Mouse (Mus musculus): Measurements from ENCODE around the gene Clip2. TPM values are rescaled to one million over a fixed set of nuclear protein-coding genes. Genes with fewer than 3 reads are reported as not detected.

The Clip2 gene
- total and polyA plus RNA-seq, 3 experiments = 5.4 to 16.7 (median 8.7) TPM

GRCm38 (mm10) chr5:134546790-134547189 lies 5.4 kb downstream of the Clip2 start:
- dilution Hi-C loops (cut with MboI; ENCODE audit: extremely low pct_ligation_motif_present, extremely low pct_unique_long_range_greater_than_20kb, low sequenced_read_pairs) (no loop called here), in situ Hi-C loops (cut with MboI; ENCODE audit: low pct_ligation_motif_present, low pct_unique_long_range_greater_than_20kb, low sequenced_read_pairs) (no loop called here)
- Histone ChIP-seq H3K9ac (ENCODE audit: insufficient read depth, low read depth) (no peak overlapping the region), H3K4me3 (replicated peaks in 1 of 3; ENCODE audit: low read depth in 2 of 3, low read length in 2 of 3, poor library complexity in 1 of 3) (no peak overlapping the region), H3K79me2 (replicated peaks; ENCODE audit: control insufficient read depth, extremely low read depth, insufficient read depth, poor library complexity, severe bottlenecking) (no peaks in the 10 kb centered on the region), H3K36me3 (replicated peaks in 1 of 2; ENCODE audit: control insufficient read depth in 1 of 2, insufficient read depth in 1 of 2, low read length in 1 of 2) (peaks cover 0 to 24% of the 10 kb centered on the region in 2 experiments), H3K4me2 (ENCODE audit: insufficient read depth, low read depth, poor library complexity, severe bottlenecking) (no peak overlapping the region), H3K27ac (ENCODE audit: insufficient read depth, low read depth) (no peak overlapping the region), H3K9me3 (replicated peaks; ENCODE audit: low read length) (no peaks in the 10 kb centered on the region), H3K4me1 (ENCODE audit: control insufficient read depth in 1 of 2, insufficient read depth in 2 of 2) (peaks cover 6 to 28% of the 10 kb centered on the region in 2 experiments), H3K27me3 (replicated peaks) (no peaks in the 10 kb centered on the region)
- TF ChIP-seq TBP (conservative IDR thresholded peaks at IDR 0.05; ENCODE audit: low read depth, low read length) = no peak
- TF ChIP-seq PAX5 (IDR thresholded peaks at IDR 0.05; ENCODE audit: low read length) = no peak
- no peak for TF ChIP-seq MAX (IDR thresholded peaks at IDR 0.05; ENCODE audit: low read length)
- no peak for TF ChIP-seq USF1 (IDR thresholded peaks at IDR 0.05; ENCODE audit: low read depth, low read length)
- no peak for TF ChIP-seq ETS1 (conservative IDR thresholded peaks at IDR 0.05; ENCODE audit: low read depth, low read length)
- TF ChIP-seq JUN (IDR thresholded peaks at IDR 0.05; ENCODE audit: insufficient read depth, low read depth, low read length) = no peak
- no peak for TF ChIP-seq KAT2A (IDR thresholded peaks at IDR 0.05; ENCODE audit: insufficient replicate concordance, low read length)
- TF ChIP-seq POLR2A (IDR thresholded peaks at IDR 0.05; ENCODE audit: low read depth, low read length) = no peak
- TF ChIP-seq CHD1 (IDR thresholded peaks at IDR 0.05; ENCODE audit: low read depth, low read length) = no peak
- no peak for TF ChIP-seq MEF2A (IDR thresholded peaks at IDR 0.05; ENCODE audit: borderline replicate concordance, low read depth, low read length)
- no peak for TF ChIP-seq NRF1 (IDR thresholded peaks at IDR 0.05; ENCODE audit: low read depth, low read length)
- no peak for TF ChIP-seq JUND (conservative IDR thresholded peaks at IDR 0.05; ENCODE audit: low read depth, low read length)
- no peak for DNase-seq (ENCODE audit: extremely low read depth)

- Histone ChIP-seq H3K36me3 (replicated peaks in 1 of 2; ENCODE audit: control insufficient read depth in 1 of 2, insufficient read depth in 1 of 2, low read length in 1 of 2) (peaks cover 0 to 32% of the 10 kb centered on the region in 2 experiments), H3K9me3 (replicated peaks; ENCODE audit: low read length) (no peaks in the 10 kb centered on the region), H3K27me3 (replicated peaks) (no peaks in the 10 kb centered on the region), H3K79me2 (replicated peaks; ENCODE audit: control insufficient read depth, extremely low read depth, insufficient read depth, poor library complexity, severe bottlenecking) (no peaks in the 10 kb centered on the region), H3K4me1 (ENCODE audit: control insufficient read depth in 1 of 2, insufficient read depth in 2 of 2) (peaks cover 0 to 24% of the 10 kb centered on the region in 2 experiments; a peak in 2 of 4 replicates), H3K4me3 (replicated peaks in 1 of 3; ENCODE audit: low read depth in 2 of 3, low read length in 2 of 3, poor library complexity in 1 of 3) (no peak overlapping the region), H3K4me2 (ENCODE audit: insufficient read depth, low read depth, poor library complexity, severe bottlenecking) (no peak overlapping the region), H3K9ac (ENCODE audit: insufficient read depth, low read depth) (no peak overlapping the region), H3K27ac (ENCODE audit: insufficient read depth, low read depth) (no peak overlapping the region)
- no peak for DNase-seq (ENCODE audit: extremely low read depth)
- in situ Hi-C loops (cut with MboI; ENCODE audit: low pct_ligation_motif_present, low pct_unique_long_range_greater_than_20kb, low sequenced_read_pairs) (no loop called here), dilution Hi-C loops (cut with MboI; ENCODE audit: extremely low pct_ligation_motif_present, extremely low pct_unique_long_range_greater_than_20kb, low sequenced_read_pairs) (no loop called here)
- TF ChIP-seq RAD21 (IDR thresholded peaks at IDR 0.05; ENCODE audit: low read depth, low read length) (peak; percentile 16), CHD2 (IDR thresholded peaks at IDR 0.05; ENCODE audit: low read length) (no peak), CTCF (conservative IDR thresholded peaks at IDR 0.05 in 1 of 2, IDR thresholded peaks at IDR 0.05 in 1 of 2; ENCODE audit: low read depth in 2 of 2, low read length in 2 of 2) (peak; percentile 24 to 38; a peak in 1 of 4 replicates)
Observed at GRCm38 (mm10) chr5:134545242-134545629, 7.0 kb downstream of the Clip2 start.

All from CH12.LX (cell line).